Mouse (Mus musculus): Measurements from ENCODE around the gene Pnpla8.

DNA sequence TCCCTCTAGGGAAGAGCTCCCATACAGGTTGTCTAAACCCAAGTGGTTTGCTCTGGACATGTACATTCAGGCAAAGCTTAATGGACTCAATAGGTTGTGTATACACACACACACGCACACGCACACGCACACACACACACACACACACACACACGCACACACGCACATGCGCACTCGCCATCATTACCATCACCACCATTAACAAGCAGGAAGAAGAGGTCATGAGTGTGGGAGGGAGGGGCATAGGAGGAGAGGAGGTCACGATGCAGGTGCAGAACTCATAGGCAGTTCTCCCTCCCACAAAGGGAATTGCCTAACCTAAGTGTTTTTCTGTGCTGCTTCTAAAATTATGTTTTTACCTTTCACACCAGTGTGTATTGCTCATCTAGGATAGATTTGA, 65.8 kb downstream of the Pnpla8 start:
- no peak for TF ChIP-seq MYOD1 (IDR thresholded peaks at IDR 0.05; ENCODE audit: control insufficient read depth, insufficient read length, low read depth)
- no peak for TF ChIP-seq MYOG (IDR thresholded peaks at IDR 0.05; ENCODE audit: control insufficient read depth, extremely low read depth, insufficient read length)
- no peak for TF ChIP-seq CTCF (IDR thresholded peaks at IDR 0.05; ENCODE audit: control insufficient read depth, insufficient read depth, insufficient read length)
- TF ChIP-seq MAX (IDR thresholded peaks at IDR 0.05) = no peak
